Mouse (Mus musculus) thymus, postnatal 14 days (tissue): ENCODE data around the gene Mvb12b.

Source experiments
- DNase-seq: peaks from one replicate; pipeline ENCODE4 v3.0.0; 2021

Gene Mvb12b

DNA sequence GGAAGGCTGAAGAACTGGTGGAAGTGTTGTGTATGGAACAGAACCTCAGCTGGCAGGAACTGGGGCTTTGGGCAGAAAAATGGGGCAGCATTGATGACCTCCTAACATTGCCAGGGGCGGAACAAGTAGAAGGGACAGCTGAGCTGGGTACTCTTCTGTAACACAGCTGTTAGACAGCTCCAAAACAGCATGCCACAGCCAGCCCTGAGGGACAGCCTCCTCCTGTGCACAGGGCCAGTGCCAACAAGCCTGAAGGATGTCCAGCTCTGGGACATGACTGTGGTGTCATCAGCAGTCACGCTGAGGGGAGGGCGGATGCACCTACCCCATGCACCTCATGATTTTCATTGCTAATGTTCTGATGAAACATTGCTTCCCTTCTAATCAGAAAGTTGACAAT is 78.7 kb downstream of the Mvb12b start:
- DNase-seq, result no peak

DNA sequence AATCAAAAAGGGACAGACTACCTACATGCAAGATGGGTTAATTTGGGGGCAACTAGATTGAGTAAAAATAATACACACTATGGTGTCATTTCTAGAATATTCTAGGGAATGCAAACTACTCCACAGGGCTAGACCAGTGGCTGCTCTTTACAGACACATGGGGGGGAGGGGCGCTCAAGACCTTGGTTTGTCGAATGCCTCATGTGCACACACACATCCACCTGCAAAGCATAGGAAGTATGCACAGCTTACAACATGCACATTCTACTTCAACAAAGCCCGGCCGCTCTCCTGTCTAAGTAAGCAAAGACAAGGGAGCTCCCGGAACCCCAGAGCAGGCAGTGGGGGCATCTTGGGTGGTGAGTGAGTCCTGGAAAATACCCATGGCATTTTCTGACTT is 79.7 kb downstream of the Mvb12b start:
- peak; percentile 90 for DNase-seq

DNA sequence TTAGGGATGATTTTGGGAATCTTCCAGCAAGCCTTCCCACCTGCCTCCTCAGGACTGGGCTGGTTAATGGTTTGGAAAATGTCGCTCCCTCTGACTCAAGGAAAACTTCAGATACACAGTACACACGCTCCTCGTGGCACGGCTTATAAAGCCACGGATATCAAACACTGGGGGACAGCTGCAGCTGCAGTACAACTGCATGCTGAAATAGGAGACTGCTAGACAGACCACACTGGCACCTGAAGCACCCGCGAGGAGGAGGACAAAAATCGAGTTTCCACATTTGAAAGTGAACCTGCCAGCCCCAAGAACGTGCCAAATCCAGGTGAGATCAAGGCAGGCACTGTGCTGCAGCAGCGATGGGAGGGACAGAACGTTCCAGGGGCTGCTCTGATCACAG is 82.1 kb downstream of the Mvb12b start:
- peak; percentile 70 for DNase-seq

DNA sequence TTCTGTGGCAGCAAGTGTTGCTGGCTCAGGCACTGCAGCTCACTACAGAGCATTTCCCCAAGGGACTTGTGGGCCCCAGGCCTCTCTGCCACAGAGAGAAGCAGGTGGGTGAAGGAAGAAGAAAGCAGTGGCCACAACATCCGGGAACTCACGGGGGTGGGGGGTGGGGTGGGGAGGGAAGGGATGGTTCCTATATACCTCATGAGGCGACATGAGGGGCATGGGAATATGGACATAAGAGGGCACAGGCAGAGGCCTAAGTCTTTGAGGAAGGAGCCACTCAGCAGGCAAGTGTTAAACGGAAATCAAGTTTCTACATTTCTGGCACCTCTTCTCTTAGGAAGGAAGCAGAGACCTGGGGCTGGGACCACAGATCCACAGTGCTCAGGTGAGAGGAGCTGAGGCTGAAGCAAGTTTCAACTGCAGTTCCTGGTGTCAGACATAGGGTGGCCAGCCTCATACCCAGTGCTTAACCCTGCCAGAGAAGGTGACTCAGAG is 84.0 kb downstream of the Mvb12b start:
- peak; percentile 73 for DNase-seq

DNA sequence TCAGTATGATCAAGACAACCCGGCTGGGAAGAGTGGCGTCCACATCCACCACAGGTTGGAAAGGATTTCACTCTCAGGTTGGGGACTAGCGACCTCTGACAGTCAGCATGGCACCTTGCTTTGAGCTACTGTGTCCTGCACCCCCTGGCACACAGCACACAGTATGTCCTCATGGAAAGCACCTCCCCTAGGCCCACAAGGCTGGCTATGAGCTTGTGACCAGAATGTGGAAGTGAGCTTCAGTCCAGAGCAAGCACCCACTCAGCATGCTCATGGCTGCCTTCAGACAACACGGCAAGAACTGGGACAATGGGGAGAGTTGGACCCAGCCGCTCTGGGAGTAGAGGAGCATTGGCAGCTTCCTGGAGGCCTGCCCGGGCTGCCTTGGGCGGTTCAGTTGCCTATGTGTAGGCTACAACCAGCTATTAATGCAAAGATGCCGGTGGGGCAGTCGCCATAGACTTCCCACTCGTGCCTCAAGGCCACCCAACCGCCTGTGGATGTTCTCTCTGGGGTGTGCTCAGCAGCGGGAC is 84.6 kb downstream of the Mvb12b start:
- peak; percentile 44 for DNase-seq

DNA sequence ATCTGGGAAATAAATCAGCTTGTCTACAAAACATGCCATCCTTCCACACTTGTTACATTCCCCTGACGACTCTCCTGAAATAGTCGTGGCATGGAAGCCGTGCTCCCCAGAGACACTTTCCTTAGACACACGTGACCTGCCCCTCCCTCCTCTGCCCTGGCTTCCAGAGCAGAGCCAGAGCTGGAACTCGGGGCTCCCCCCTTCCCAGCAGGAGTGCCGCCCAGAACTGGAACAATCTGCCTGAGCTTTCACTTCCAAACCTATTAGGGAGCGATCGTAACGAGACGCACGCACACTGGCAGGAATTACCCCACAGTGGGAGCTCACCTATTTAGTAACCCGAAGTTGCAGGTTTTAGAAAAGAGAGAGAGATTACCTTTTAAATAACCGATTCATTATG is 86.0 kb downstream of the Mvb12b start:
- DNase-seq, result no peak

DNA sequence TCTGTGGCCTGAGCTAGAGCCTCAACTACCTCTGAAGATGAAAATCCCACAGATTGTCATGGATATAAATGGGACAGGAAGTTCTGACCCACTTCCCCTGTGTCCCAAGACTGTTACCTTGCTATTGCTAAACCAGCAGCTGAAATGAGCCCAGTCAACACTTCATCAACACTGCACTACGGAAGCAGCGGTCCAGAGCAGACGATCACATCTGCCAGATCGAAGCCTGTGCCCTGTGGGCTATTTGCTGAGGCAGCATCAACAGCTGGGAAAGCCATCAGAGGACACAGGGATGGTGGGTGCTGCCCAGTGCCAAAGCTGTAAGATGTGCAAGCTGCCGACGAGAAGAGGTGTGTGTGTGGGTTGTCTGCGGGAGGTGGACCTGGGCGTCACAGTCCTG is 86.4 kb downstream of the Mvb12b start:
- DNase-seq, result no peak

DNA sequence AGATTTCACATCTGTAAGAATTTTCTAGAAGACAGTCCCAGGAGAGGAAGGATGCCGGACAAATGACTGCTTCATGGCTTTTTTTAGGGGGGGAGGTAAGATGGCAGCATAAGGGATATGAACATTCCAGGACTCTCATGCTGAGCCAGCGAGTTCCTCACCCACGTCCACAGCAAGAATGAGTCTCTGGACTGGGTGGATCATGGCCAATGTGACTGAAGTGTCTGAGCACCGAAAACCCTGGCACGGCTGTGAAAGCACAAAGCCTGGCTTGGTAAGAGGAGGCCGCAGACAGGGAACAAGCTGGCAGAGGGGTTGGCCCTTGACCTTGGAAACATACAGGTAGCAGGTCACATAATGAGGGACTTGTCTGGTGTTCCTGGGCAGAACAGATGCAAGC is 87.5 kb downstream of the Mvb12b start:
- no peak for DNase-seq

DNA sequence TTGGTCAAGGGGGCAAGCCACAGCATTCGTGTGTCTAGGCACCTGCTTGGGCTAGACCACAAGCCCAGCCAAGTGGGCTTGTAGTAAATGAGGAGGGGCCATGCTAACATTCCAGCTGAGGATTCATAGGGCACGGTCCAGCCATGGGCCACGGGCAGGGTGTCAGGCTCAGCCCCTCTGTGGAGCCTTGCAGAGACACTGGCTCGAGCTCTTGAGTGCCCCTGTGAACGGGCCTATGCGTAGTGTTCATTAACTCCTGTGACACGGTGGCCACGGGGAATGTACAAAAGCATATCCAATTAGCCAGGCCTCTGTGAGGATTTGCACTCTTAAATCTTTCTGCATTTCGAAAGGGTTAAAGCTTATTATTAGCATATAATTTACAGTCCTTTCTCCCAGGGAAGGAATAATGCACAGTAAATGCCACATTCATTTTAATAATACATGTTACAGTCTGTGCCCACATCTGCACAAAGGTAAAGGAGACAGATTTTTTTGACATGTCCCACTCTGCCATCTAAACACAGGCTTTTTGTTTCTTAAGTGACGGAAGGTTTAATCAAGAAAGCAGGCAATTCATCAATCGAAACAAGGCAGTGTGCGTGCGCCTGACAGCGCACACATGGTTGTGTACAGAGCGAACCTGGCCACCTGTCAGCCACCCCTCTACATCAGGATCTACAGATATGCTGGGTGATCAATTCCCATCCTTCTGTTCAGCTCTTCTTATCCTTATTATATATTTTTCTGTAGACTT is 91.9 kb downstream of the Mvb12b start:
- DNase-seq, result no peak

DNA sequence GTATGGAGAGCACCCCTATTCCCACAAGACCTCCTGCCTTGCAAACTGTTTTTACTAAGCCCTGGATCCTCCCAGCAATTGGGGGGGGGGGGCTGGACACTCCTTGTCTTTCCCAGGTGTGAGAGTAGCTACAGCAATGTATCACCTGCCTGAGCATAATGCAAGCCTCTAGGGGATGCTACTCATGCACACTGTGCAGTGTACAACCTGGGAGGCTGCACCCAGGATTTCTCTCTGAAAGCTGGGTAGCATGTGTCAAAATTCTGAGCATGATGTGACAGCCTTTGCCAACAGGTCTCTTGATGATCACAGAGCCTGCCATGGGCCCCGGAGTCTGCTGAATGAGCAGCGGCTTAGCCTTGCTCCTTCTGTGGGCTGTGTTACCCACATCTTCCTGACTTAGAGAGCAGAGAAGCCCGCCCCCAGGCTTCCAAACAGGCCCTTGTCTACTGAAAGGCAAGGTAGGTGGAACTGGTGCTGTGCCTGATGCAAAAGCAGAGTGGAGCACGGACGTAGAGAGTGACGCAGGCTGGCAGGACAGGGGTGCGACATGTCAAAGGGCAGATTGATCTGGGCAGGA is 92.7 kb downstream of the Mvb12b start:
- no peak for DNase-seq

DNA sequence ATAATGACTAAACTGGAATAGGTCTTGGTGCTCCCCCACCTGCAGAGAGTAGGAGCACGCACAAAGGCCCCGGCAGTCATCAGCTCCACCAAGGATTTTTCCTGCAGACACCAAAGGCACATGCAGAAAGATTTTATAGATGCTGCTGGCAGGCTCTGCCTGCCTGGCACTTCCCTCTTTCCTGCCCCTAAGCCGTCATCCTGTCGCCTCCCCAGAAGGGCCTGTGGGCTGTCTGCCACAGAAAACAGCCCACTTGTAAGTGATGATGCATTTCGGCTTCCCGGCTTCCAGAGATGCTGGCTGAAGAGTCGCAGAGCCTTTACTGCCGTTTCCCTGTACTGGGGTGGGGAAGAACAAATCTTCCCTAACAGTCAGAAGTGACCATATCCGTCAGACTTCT is 93.3 kb downstream of the Mvb12b start:
- DNase-seq, result no peak

DNA sequence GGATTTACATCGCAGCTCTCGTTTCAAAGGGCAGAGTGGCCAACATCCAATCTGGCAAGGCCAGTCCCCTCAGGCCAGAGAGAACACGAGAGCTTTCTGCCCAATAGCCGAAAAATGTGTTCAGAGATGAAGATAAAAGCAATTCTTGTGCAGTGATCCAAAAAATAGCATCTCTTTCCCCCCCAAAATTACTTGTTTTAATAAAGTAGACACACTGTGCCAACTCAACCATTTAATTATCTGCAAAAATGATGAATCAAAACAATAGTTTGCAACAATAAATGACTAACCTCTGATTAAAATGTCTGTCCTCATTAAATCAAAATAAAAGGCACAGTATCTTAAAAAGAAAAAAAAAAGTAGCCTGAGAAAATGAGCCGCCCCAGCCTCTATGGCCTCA is 97.4 kb downstream of the Mvb12b start:
- no peak for DNase-seq

DNA sequence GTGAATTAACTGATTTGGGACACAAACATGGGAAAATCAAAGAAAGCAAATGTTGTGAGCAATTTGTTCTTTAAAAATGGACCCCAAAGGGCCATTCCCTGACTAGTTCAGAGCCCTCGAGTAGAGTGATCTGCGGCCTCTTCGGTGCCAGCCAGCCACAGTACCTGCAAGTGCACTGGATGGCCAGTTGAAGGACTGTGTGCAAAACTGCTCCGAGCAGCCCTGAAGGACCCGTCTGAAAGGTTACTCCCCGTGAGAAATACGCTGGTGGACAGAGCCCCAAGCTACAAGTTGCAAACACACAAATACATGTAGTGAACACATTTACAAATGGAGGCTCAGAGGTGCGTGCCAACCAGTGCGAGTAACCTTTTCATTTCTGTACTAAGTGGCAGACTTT is 98.0 kb downstream of the Mvb12b start:
- DNase-seq, result no peak

DNA sequence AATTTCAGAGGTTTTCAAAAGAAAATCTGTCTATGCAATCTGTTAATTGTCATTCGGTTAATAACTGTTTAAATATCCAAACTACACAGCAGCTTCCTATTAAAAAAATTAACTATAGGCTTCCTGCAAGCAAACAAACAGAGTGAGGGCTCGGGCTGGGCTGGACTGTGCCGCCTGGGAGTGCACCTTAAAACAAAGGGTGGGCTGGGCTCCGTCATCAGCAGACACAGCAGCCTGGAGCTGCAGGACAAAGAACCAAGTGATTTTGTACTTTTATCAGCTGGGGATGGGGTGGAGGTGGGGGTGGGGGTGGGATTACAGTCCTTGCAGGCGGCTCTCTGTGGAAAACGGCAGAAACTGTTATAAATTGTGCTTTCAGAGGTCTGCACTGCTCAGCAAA is 98.5 kb downstream of the Mvb12b start:
- DNase-seq, result no peak

DNA sequence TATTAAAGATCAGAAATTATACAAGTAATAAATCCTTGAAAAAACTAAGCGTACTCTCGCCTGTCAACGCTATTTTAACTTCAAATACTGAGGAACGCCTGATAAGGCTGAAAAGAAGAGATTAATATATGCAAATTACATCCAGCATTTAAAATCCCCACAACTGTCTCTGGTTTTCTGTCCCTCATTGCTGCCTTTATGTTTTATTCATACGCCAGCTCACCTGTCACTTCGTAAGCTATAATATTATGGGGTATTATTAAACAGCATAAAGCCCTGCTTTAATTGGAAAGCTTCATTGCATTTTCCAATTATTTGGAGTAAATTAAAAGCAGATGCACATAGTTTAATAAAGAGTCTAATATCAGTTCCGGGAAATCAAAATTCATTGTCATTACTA is 98.9 kb downstream of the Mvb12b start:
- no peak for DNase-seq

DNA sequence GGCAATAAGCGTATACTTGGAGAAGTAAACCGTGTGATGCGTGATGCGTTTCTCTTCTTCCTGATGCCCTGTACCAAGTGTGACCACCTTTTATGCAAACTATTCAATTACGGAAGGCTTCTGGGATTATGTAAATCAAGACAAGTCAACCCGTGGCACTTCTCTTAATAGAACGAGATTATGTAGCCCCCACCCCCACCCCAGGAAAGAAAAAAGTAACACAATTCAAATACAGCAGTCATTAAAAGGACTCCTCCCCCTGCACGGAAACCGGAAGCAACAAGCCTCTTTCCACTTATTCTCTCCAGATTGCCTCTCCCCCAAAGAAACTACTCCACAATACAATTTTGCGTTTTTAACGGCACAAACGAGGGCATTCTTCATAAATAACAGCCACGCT is 99.6 kb downstream of the Mvb12b start:
- DNase-seq, result no peak

DNA sequence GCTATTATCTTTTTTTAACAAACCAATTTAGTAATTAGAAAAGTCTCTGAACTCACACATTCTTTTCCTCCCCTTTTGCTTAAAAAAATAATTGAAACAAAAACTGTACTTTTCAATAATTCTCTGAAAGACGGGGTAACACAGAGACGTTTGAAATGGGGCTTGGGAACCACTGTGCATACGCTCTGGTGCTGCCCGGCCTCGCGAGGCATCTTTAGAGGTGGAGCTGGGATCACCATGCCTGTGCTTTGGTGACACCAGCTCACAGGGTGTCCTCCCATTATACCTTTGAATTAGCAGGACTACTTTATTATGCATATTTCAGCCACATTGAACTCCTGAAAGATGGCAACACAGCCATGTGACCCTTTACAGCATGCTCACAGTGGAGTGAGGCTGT is 101.7 kb downstream of the Mvb12b start:
- DNase-seq, result no peak

DNA sequence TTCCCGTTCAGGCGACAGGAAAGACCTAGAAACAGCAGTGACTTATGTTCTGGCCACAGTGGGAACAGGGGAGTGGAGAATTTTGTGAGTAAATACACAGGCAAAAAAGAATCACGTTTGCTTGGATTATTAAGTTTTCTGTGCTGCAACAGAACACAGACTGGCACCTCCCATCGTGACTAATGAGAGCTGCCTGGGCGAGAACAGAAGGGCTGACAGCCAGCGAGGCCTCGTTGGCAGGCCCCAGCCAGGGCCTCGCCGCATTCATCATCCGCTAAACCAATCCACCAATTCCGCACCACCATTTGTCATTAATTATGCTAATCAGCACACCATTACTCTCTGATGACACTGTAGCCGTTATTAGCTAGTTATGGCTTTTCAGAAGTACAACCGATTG is 102.2 kb downstream of the Mvb12b start:
- DNase-seq, result no peak

DNA sequence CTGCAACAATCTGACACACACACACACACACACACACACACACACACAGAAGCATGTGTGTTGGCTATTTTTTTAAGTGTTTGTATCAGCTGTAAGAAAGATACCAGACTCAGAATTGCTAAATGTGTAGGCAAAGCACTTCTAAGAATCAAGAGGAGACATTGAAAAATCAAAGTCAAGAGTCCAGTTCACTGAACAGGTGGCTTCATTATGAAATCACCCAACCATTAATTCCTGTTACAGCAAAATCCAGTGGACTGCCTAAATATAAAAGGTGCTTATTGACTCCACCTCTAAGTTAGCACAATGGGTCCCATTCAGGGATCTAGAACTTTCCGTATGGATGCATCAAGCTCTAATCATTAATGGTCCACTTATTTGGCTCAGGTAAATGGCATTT is 103.0 kb downstream of the Mvb12b start:
- DNase-seq, result no peak

DNA sequence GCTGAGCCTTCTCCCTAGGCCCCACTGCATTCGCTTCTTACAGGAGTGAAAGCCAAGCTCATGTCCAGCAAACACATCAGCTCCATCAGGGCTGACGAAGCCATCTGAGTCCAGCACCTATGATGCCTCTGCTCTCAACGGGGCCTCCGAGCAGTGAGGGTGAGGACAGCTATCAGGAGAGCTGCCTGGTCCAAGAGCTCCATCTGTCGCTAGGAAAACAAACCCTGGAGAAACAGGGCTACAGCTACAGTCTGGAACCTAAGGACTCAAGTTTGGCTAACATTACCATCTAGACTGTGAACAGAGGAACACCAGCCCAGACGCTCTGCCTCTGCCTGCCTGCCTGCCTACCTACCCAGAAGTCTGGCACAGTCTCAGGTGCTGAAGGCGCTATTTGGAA is 104.3 kb downstream of the Mvb12b start:
- DNase-seq, result no peak

DNA sequence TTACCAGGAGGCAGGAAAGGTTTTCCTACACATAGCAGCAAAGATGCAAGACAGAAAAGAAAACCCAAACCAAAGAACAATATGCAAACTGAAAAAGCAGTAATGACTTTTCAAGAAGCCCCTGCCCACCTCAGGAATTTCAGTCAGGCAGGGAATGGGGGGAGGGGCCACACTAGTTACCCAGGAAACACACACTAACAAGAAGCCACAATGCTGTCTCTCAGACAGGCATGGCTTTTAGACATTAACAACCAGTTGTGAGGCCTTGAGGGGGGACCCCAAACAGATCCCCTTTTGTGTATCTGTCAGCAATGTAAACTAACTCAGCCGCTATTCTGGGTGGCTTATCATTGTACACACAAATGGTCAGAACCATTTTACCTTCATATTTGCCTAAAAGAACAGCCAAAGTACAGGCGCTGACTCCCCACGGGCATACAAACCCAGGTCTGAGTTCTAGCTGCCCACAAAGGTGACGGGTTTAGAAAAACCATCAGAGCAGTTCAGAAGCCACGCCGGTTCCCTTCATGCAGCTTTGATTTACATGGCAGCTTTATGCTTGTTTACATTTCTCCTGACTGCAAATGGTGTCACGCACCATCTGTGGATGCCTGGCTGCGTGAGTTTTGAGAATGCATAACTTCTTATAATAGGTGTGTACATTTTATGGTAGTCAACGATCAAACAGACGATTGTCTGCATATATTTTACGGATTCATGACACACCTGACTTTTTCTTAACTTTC is 105.9 kb downstream of the Mvb12b start:
- no peak for DNase-seq

DNA sequence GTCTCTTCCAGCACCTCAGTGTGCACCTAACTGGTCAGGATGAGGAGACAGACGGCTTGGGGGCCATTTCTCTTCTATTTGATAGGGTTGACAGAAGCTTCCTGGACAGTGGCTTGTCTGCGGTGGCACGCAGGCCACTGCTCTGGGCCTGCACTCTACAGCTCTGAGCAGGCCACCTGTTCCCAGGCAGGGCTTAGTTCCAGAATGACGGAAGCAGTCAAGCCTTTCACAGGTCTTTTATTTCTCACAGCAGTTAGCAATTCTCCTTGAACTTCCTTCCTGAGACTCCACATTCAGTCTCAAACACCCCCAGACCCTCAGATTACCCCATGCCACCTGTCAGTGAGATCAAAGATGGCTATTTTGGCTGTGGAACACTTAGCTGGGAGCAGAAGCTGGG is 109.3 kb downstream of the Mvb12b start:
- no peak for DNase-seq

DNA sequence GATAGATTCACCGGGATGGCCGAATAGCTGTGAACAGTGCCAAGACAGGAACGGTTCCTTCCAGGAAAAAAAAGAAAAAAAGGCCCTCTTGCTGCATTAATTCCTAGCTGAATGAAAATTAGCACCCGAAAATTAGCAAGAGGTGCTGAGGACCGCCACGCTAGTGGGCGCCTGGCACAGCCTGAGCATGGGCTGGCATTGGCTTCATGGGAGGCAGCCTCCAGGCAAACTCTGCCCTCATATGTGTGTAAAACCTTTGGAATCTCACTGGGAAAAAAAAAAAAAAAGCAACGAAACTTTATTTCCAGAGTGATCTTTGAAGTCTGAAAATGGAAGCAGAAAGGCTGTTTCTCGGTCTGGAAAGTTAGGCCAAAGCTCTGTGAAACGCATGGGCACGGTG is 110.7 kb downstream of the Mvb12b start:
- no peak for DNase-seq

DNA sequence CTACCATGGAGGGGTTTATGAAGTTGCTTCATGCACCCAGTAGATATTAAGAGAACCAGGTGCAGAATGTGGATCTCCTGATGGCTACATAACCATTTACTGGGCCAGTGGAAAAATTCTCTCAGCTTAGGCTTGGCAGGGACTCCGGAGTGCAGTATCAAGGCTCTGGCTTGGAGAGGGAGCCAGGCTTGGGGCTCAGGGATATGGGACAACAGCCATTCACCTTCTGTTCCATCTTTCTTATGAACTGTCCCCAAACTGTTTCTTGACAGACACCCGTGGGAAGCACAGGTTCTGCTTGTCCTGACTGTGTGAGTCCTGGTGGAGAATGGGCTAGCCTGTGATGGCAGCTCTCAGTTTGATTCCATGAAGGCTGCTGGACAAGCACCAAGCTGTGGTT is 112.9 kb downstream of the Mvb12b start:
- no peak for DNase-seq
